In the genomic region with DNA sequence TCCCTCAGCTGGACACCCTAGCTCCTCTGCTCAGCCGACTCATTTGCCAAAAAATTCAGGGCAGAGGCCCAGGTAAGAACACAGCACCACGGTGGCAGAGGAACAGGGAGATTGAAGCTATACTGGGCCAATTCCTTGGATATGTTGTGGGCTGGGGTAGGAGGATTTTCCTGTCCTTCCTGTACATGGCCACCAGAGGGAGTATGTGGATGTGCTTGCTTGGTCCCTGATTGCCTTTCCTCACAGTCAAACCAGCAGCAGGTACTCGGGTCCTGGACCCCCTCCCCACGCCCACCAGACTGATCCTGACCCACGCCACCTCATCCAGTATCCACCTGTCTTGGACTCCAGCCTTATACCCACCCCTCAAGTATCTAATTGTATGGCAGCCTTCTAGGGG, we compare ENCODE assay signal across 8 mouse cellular contexts. TPM values are rescaled to one million over a fixed set of nuclear protein-coding genes. Genes with fewer than 3 reads are reported as not detected.
DNase-seq lines count a peak whose midpoint lies in the region; ATAC-seq and TF ChIP-seq lines count a peak whose summit lies in the region.

No protein-coding gene starts in this region.

- no peak overlapping the region for H3K27ac ChIP-seq in heart, embryonic 12.5 days (ENCODE audit: poor library complexity, severe bottlenecking)
- no peak overlapping the region for H3K27ac ChIP-seq in kidney, embryonic 16.5 days (ENCODE audit: low read length)

- H3K4me3 ChIP-seq in heart, embryonic 12.5 days, result no peak overlapping the region
- no peak overlapping the region for H3K4me3 ChIP-seq in kidney, embryonic 16.5 days (ENCODE audit: low read length)
- no peak overlapping the region for H3K4me3 ChIP-seq in lung, adult 2 months (replicated peaks; ENCODE audit: extremely low read depth, low read depth, low read length)

- ATAC-seq in common myeloid progenitor, adult 5-6 weeks (replicated peaks; ENCODE audit: low read depth, poor library complexity, severe bottlenecking), result peak; percentile 83
- 0 out of 2 replicates have a peak, but pooled peaks have one; percentile 7 for ATAC-seq in heart, embryonic 12.5 days (ENCODE audit: insufficient number of reproducible peaks, low FRiP score)
- peak; percentile 46 for ATAC-seq in kidney, embryonic 16.5 days (ENCODE audit: low FRiP score, low TSS enrichment)

- TF ChIP-seq POLR2A in lung, adult 2 months (IDR thresholded peaks at IDR 0.05; ENCODE audit: borderline replicate concordance, extremely low read depth, low read depth, low read length), result no peak

- H3K36me3 ChIP-seq in heart, embryonic 12.5 days, result no peaks in the 10 kb centered on the region
- no peaks in the 10 kb centered on the region for H3K36me3 ChIP-seq in kidney, embryonic 16.5 days (ENCODE audit: insufficient read depth, low read length)

- H3K9me3 ChIP-seq in heart, embryonic 12.5 days (replicated peaks), result no peaks in the 10 kb centered on the region
- no peaks in the 10 kb centered on the region for H3K9me3 ChIP-seq in kidney, embryonic 16.5 days (ENCODE audit: low read length)

- no peak overlapping the region for H3K4me2 ChIP-seq in heart, embryonic 12.5 days
- H3K4me2 ChIP-seq in kidney, embryonic 16.5 days (replicated peaks; ENCODE audit: low read depth, low read length), result no peak overlapping the region

- H3K4me1 ChIP-seq in heart, embryonic 12.5 days (replicated peaks), result no peaks in the 10 kb centered on the region
- no peaks in the 10 kb centered on the region for H3K4me1 ChIP-seq in kidney, embryonic 16.5 days (ENCODE audit: insufficient read depth, low read length)
- H3K4me1 ChIP-seq in lung, adult 2 months (ENCODE audit: control insufficient read depth, insufficient read depth, low read length), result no peaks in the 10 kb centered on the region

- intact Hi-C loops in gastrocnemius, postnatal 36 days (cut with DNase I), result loop anchor here (2.0 kb wide), 1 partner anchor 64 kb away; no protein-coding TSS in a partner anchor

- DNase-seq in B cell, adult 2 months, result peak; percentile 42 to 43
- peak; percentile 65 for DNase-seq in MN1 (ENCODE audit: low spot score)
- DNase-seq in lung, adult 2 months, result peak; percentile 17
- DNase-seq in retina, adult 2 months (ENCODE audit: low read depth, low spot score), result peak; percentile 30
- no peak for DNase-seq in gastrocnemius, postnatal 36 days

- H3K9ac ChIP-seq in heart, embryonic 12.5 days, result no peak overlapping the region
- no peak overlapping the region for H3K9ac ChIP-seq in kidney, embryonic 16.5 days (replicated peaks; ENCODE audit: low read length)

- WGBS in heart, embryonic 12.5 days, result 14% methylated on average over 5 of the region's 5 CpGs
- 12% methylated on average over 5 of the region's 5 CpGs for WGBS in kidney, embryonic 16.5 days
- WGBS in lung, adult 2 months, result 6% methylated on average over 5 of the region's 5 CpGs

- H3K27me3 ChIP-seq in heart, embryonic 12.5 days (replicated peaks), result peaks cover 57% of the 10 kb centered on the region
- H3K27me3 ChIP-seq in kidney, embryonic 16.5 days (ENCODE audit: insufficient read depth, low read length), result no peaks in the 10 kb centered on the region

- peak; percentile 83 for TF ChIP-seq CTCF in lung, adult 2 months (IDR thresholded peaks at IDR 0.05; ENCODE audit: insufficient read depth, low read length)

RNA-seq across cellular contexts. Expression of gene Col20a1, which starts 10.1 kb away (rescaled TPM):
- total RNA-seq in common myeloid progenitor, adult 5-6 weeks (2017), result not detected in 2 replicates
- 0.20 and 0.23 TPM in 2 replicates for polyA plus RNA-seq in heart, embryonic 12.5 days (2016; fragmentation: Nextera tagmentation; extraction: Ambion mirVana)
- 0.22 and 0.47 TPM in 2 replicates for polyA plus RNA-seq in kidney, embryonic 16.5 days (2015; fragmentation: Nextera tagmentation; extraction: Ambion mirVana)
- 3.2 TPM in 2 replicates for polyA plus RNA-seq in lung, adult 2 months (2012; rRNA removed)
- total RNA-seq in gastrocnemius, postnatal 36 days (2021), result 1 to 10 TPM; 1.6 to 1.8 TPM

RNA-seq across cellular contexts. Expression of gene Arfgap1, which starts 29.4 kb away (rescaled TPM):
- total RNA-seq in common myeloid progenitor, adult 5-6 weeks (2017), result 23.0 and 24.4 TPM in 2 replicates
- 87.0 and 88.0 TPM in 2 replicates for polyA plus RNA-seq in heart, embryonic 12.5 days (2016; fragmentation: Nextera tagmentation; extraction: Ambion mirVana)
- polyA plus RNA-seq in kidney, embryonic 16.5 days (2015; fragmentation: Nextera tagmentation; extraction: Ambion mirVana), result 110 and 114 TPM in 2 replicates
- polyA plus RNA-seq in lung, adult 2 months (2012; rRNA removed), result 38.6 and 46.3 TPM in 2 replicates
- total RNA-seq in gastrocnemius, postnatal 36 days (2021), result 10 to 100 TPM; 28.3 to 30.0 TPM

RNA-seq across cellular contexts. Expression of gene Nkain4, which starts 41.9 kb away (rescaled TPM):
- not detected in 2 replicates for total RNA-seq in common myeloid progenitor, adult 5-6 weeks (2017)
- polyA plus RNA-seq in heart, embryonic 12.5 days (2016; fragmentation: Nextera tagmentation; extraction: Ambion mirVana), result 36.1 and 37.1 TPM in 2 replicates
- polyA plus RNA-seq in kidney, embryonic 16.5 days (2015; fragmentation: Nextera tagmentation; extraction: Ambion mirVana), result 36.9 and 48.7 TPM in 2 replicates
- 87.4 and 123 TPM in 2 replicates for polyA plus RNA-seq in lung, adult 2 months (2012; rRNA removed)
- total RNA-seq in gastrocnemius, postnatal 36 days (2021), result not detected

RNA-seq across cellular contexts. Expression of gene Chrna4, which starts 46.9 kb away (rescaled TPM):
- not detected in 2 replicates for total RNA-seq in common myeloid progenitor, adult 5-6 weeks (2017)
- polyA plus RNA-seq in heart, embryonic 12.5 days (2016; fragmentation: Nextera tagmentation; extraction: Ambion mirVana), result 0.19 and 0.31 TPM in 2 replicates
- 4.3 TPM in 2 replicates for polyA plus RNA-seq in kidney, embryonic 16.5 days (2015; fragmentation: Nextera tagmentation; extraction: Ambion mirVana)
- 0.02 TPM in 1 of 2 replicates, not detected in the other for polyA plus RNA-seq in lung, adult 2 months (2012; rRNA removed)
- under 1 TPM; 0.15 to 0.37 TPM for total RNA-seq in gastrocnemius, postnatal 36 days (2021)

Comparison
In these comparisons a context has a peak if more than half of its experiments do, and no peak if none do; other contexts are left out.
1. DNase-seq: peak in B cell, adult 2 months (2 of 2), MN1 (single experiment), lung, adult 2 months (single experiment) and retina, adult 2 months (single experiment); none in gastrocnemius, postnatal 36 days (0 of 2).
2. ATAC-seq: peak in every context shown above with its lines; median percentile 83 in common myeloid progenitor, adult 5-6 weeks; 46 in kidney, embryonic 16.5 days; 7 in heart, embryonic 12.5 days.